Mouse (Mus musculus): ENCODE measurements at regions not wholly inside any gene's neighbourhood (a gene's known extent, or its start where the extent isn't known, plus 50 kb on each side); places are given as distances from the start of the nearest gene placed in this dataset.

- no peak for TF ChIP-seq CTCF (IDR thresholded peaks at IDR 0.05; ENCODE audit: low read depth)
- no peak for TF ChIP-seq EP300 (IDR thresholded peaks at IDR 0.05; ENCODE audit: low read depth)
Observed at GRCm38 (mm10) chr10:11746959-11747358, 403.8 kb downstream of the Epm2a start.
